Mouse (Mus musculus) heart, embryonic 13.5 days (tissue): ENCODE measurements around the gene Nup98. TPM values are rescaled to one million over a fixed set of nuclear protein-coding genes. Genes with fewer than 3 reads are reported as not detected.

Source experiments
- ATAC-seq: fragments of 200-750 bp; cut with Nextera tagmentation; 2 replicates; pipeline ENCODE4 v1.8.0; 2017; ENCODE audit warnings: moderate TSS enrichment; ENCODE audit not compliant: insufficient number of reproducible peaks, low FRiP score, low TSS enrichment; ENCODE audit errors: extremely low read depth
- H3K27ac ChIP-seq: fragments of 300-500 bp; sonication (generic); replicated peaks from 2 replicates; pipeline ENCODE4 v1.5.1; 2015; ENCODE audit warnings: moderate library complexity, mild to moderate bottlenecking, inconsistent platforms
- H3K27me3 ChIP-seq: fragments of 300-500 bp; sonication (generic); replicated peaks from 2 replicates; pipeline ENCODE4 v1.6.1; 2015; ENCODE audit warnings: mild to moderate bottlenecking, inconsistent platforms
- H3K36me3 ChIP-seq: fragments of 300-500 bp; sonication (generic); 2 replicates; pipeline ENCODE4 v1.6.1; 2015; ENCODE audit warnings: mild to moderate bottlenecking, inconsistent platforms
- H3K4me1 ChIP-seq: fragments of 300-500 bp; sonication (generic); 2 replicates; pipeline ENCODE4 v1.6.1; 2015; ENCODE audit warnings: inconsistent platforms
- H3K4me2 ChIP-seq: fragments of 300-500 bp; sonication (generic); 2 replicates; pipeline ENCODE4 v1.6.1; 2015; ENCODE audit warnings: inconsistent platforms, mild to moderate bottlenecking, moderate library complexity
- H3K4me3 ChIP-seq: fragments of 300-500 bp; sonication (generic); 2 replicates; pipeline ENCODE4 v1.5.1; 2015; ENCODE audit warnings: moderate library complexity, mild to moderate bottlenecking, inconsistent platforms
- H3K9ac ChIP-seq: fragments of 300-500 bp; sonication (generic); 2 replicates; pipeline ENCODE4 v1.6.1; 2015; ENCODE audit warnings: inconsistent platforms, mild to moderate bottlenecking, moderate library complexity
- H3K9me3 ChIP-seq: fragments of 300-500 bp; sonication (generic); 2 replicates; pipeline ENCODE4 v1.6.1; 2016; ENCODE audit warnings: inconsistent platforms
- WGBS: fragments of 180-500 bp; shearing (Covaris S2); methylation state at CpG from one replicate; pipeline ENCODE4 v1.1.7; 2015; ENCODE audit warnings: mixed read lengths; 5-methylcytosine and 5-hydroxymethylcytosine counted together
- polyA plus RNA-seq: library from polyadenylated mRNA; unstranded; fragments of >200 nt; fragmentation: Nextera tagmentation; extraction: Ambion mirVana; gene quantifications from 2 replicates; pipeline ENCODE4 v1.2.1, GENCODE M21; 2015

The Nup98 gene
- polyA plus RNA-seq = 21.1 and 22.0 TPM in 2 replicates

- Histone ChIP-seq H3K9ac (peak within 1 kb of the TSS; percentile 94), H3K9me3 (no peaks in the 10 kb centered on the region), H3K4me2 (peak within 1 kb of the TSS; percentile 93), H3K36me3 (0 out of 2 replicates have a peak, but pooled peaks cover 2% of the 10 kb centered on the region), H3K27ac (peak within 1 kb of the TSS; percentile 95), H3K4me3 (peak within 1 kb of the TSS; percentile 77), H3K4me1 (peaks cover 23% of the 10 kb centered on the region), H3K27me3 (no peaks in the 10 kb centered on the region)
- ATAC-seq = peak; percentile 97
- WGBS = 1% methylated on average over 69 of the region's 87 CpGs
Measured at GRCm38 (mm10) chr7:102209756-102210721, at the start of gene Nup98, which contains the start of gene Pgap2. Gene Nup98, minus strand, starts transcription at chr7:102210176. Gene Pgap2, plus strand, starts transcription at chr7:102210208.

- Histone ChIP-seq H3K27me3 (no peaks in the 10 kb centered on the region), H3K9ac (no peak overlapping the region), H3K36me3 (no peaks in the 10 kb centered on the region), H3K4me1 (no peaks in the 10 kb centered on the region), H3K27ac (no peak overlapping the region), H3K4me2 (no peak overlapping the region), H3K4me3 (no peak overlapping the region), H3K9me3 (no peaks in the 10 kb centered on the region)
- 77% methylated on average over 3 of the region's 3 CpGs for whole genome bisulfite sequencing
- ATAC-seq = no peak
Measured at GRCm38 (mm10) chr7:102258753-102259152, 48.8 kb upstream of the Nup98 start.

- 19% methylated on average over 4 of the region's 4 CpGs for WGBS
- no peak overlapping the region for H3K9ac ChIP-seq
- no peak for ATAC-seq
- H3K27me3 ChIP-seq = no peaks in the 10 kb centered on the region
- no peaks in the 10 kb centered on the region for H3K4me1 ChIP-seq
- no peak overlapping the region for H3K27ac ChIP-seq
- no peaks in the 10 kb centered on the region for H3K36me3 ChIP-seq
- no peak overlapping the region for H3K4me3 ChIP-seq
- no peaks in the 10 kb centered on the region for H3K9me3 ChIP-seq
- H3K4me2 ChIP-seq = no peak overlapping the region
Measured at GRCm38 (mm10) chr7:102258189-102258588, 48.2 kb upstream of the Nup98 start.

- Histone ChIP-seq H3K27me3 (no peaks in the 10 kb centered on the region), H3K9ac (no peak overlapping the region), H3K4me2 (no peak overlapping the region), H3K27ac (no peak overlapping the region), H3K4me1 (no peaks in the 10 kb centered on the region), H3K36me3 (no peaks in the 10 kb centered on the region), H3K4me3 (no peak overlapping the region), H3K9me3 (no peaks in the 10 kb centered on the region)
- 63% methylated on average over 3 of the region's 3 CpGs for WGBS
- no peak for ATAC-seq
Measured at GRCm38 (mm10) chr7:102256636-102257035, 46.7 kb upstream of the Nup98 start.

GRCm38 (mm10) chr7:102255954-102256353, 46.0 kb upstream of the Nup98 start, which contains the start of gene Rhog:
Gene Rhog, minus strand, starts transcription at chr7:102256054.
- no peak for ATAC-seq
- Histone ChIP-seq H3K36me3 (no peaks in the 10 kb centered on the region), H3K9me3 (no peaks in the 10 kb centered on the region), H3K4me2 (no peak within 1 kb of the TSS), H3K27me3 (no peaks in the 10 kb centered on the region), H3K4me3 (no peak within 1 kb of the TSS), H3K27ac (no peak within 1 kb of the TSS), H3K4me1 (peaks cover 6% of the 10 kb centered on the region), H3K9ac (no peak within 1 kb of the TSS)
- 77% methylated on average over 3 of the region's 3 CpGs for WGBS

GRCm38 (mm10) chr7:102253631-102254030, 43.7 kb upstream of the Nup98 start:
- no peak overlapping the region for H3K27ac ChIP-seq
- 86% methylated on average over 1 of the region's 1 CpGs for WGBS
- no peak for ATAC-seq

GRCm38 (mm10) chr7:102250631-102251214, 40.7 kb upstream of the Nup98 start:
- peak overlapping the region; percentile 91 for H3K4me3 ChIP-seq
- peaks cover 43% of the 10 kb centered on the region for H3K4me1 ChIP-seq
- H3K4me2 ChIP-seq = peak overlapping the region; percentile 78
- H3K9me3 ChIP-seq = no peaks in the 10 kb centered on the region
- H3K27ac ChIP-seq = peak overlapping the region; percentile 96
- 1% methylated on average over 33 of the region's 33 CpGs for WGBS
- no peaks in the 10 kb centered on the region for H3K27me3 ChIP-seq
- peak; percentile 79 for ATAC-seq
- H3K36me3 ChIP-seq = no peaks in the 10 kb centered on the region
- peak overlapping the region; percentile 95 for H3K9ac ChIP-seq

More at GRCm38 (mm10) chr7:102253631-102254030, 43.7 kb upstream of the Nup98 start:
- H3K27me3 ChIP-seq = no peaks in the 10 kb centered on the region
- no peaks in the 10 kb centered on the region for H3K9me3 ChIP-seq
- H3K4me1 ChIP-seq = peaks cover 14% of the 10 kb centered on the region
- H3K36me3 ChIP-seq = no peaks in the 10 kb centered on the region
- H3K9ac ChIP-seq = no peak overlapping the region
- no peak overlapping the region for H3K4me2 ChIP-seq
- H3K4me3 ChIP-seq = no peak overlapping the region

GRCm38 (mm10) chr7:102249896-102250630, 40.1 kb upstream of the Nup98 start:
- Histone ChIP-seq H3K27ac (peak overlapping the region; percentile 96), H3K9ac (peak overlapping the region; percentile 95), H3K4me3 (peak overlapping the region; percentile 91), H3K9me3 (no peaks in the 10 kb centered on the region), H3K4me2 (peak overlapping the region; percentile 78), H3K27me3 (no peaks in the 10 kb centered on the region), H3K36me3 (no peaks in the 10 kb centered on the region), H3K4me1 (peaks cover 50% of the 10 kb centered on the region)
- under 1% methylated on average over 36 of the region's 49 CpGs for WGBS
- ATAC-seq = peak; percentile 75

GRCm38 (mm10) chr7:102249531-102249895, 39.5 kb upstream of the Nup98 start:
- ATAC-seq = peak; percentile 17
- Histone ChIP-seq H3K36me3 (no peaks in the 10 kb centered on the region), H3K27ac (peak overlapping the region; percentile 96), H3K4me2 (peak overlapping the region; percentile 78), H3K4me3 (peak overlapping the region; percentile 91), H3K4me1 (peaks cover 56% of the 10 kb centered on the region), H3K9me3 (no peaks in the 10 kb centered on the region), H3K27me3 (no peaks in the 10 kb centered on the region), H3K9ac (peak overlapping the region; percentile 95)
- under 1% methylated on average over 23 of the region's 23 CpGs for WGBS

GRCm38 (mm10) chr7:102248691-102249404, 38.9 kb upstream of the Nup98 start:
- H3K4me2 ChIP-seq = peak overlapping the region; percentile 78
- H3K27ac ChIP-seq = peak overlapping the region; percentile 96
- whole genome bisulfite sequencing = 14% methylated on average over 16 of the region's 16 CpGs
- no peak for ATAC-seq
- H3K4me1 ChIP-seq = peaks cover 62% of the 10 kb centered on the region
- no peaks in the 10 kb centered on the region for H3K27me3 ChIP-seq
- H3K9me3 ChIP-seq = no peaks in the 10 kb centered on the region
- H3K4me3 ChIP-seq = peak overlapping the region; percentile 91
- H3K9ac ChIP-seq = peak overlapping the region; percentile 95
- H3K36me3 ChIP-seq = 0 out of 2 replicates have a peak, but pooled peaks cover 4% of the 10 kb centered on the region
